Mouse (Mus musculus): ENCODE data around the gene Wscd2.

Wscd2 gene

GRCm38 (mm10) chr5:113539858-113540257, 49.7 kb downstream of the Wscd2 start:
- no peak for DNase-seq

- DNase-seq = no peak
Measured at GRCm38 (mm10) chr5:113541196-113541595, 51.1 kb downstream of the Wscd2 start.

DNA sequence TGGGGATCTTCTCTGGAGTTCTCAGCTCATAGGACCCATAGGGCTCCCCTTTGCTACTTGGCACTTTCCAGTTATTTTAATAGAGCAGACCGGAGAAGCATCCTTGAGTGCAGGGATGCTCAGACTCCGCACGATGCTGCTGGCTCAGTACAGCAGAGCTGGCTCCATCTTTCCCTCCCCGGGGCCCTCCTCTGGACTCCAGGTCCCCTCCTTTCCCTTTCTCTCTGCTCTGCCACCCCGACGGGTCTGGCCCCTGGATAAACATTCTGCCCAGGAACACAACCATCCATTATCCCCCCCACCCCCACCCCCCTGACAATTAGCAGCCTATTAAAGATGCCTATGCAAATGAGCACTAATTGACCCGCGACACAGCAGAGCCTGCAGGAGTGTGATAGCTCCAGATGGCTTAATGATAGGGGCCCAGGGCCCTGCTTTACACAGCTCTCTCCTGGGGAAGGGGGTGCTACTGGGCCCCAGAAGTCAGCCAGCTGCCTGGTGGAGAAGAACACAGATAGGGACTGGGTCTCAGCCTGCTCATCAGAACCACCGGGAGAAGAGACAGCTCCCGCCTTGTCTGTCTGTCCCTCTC, 52.8 kb downstream of the Wscd2 start:
- DNase-seq = no peak

- DNase-seq = peak; percentile 66
Measured at GRCm38 (mm10) chr5:113547949-113548700, 58.0 kb downstream of the Wscd2 start.

GRCm38 (mm10) chr5:113550249-113550648, 60.1 kb downstream of the Wscd2 start:
- no peak for DNase-seq

DNA sequence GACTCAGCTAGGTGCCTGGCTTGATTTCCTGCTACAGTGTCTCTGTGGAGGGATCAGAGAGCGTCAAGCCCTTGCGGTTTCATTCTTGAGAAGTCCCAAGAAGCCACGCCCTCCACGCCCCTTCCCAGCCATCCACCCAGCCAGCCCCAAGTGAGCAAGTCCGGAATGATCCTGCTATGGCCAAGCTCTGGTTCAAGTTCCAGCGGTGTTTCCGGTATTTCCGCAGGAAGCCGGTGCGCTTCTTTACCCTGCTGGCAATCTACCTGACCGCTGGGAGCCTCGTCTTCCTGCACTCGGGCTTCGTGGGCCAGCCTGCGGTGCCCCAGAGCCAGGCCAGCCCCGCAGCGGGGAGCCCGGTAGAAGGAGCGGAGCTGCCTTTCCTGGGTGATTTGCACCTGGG, 60.6 kb downstream of the Wscd2 start:
- DNase-seq = no peak

GRCm38 (mm10) chr5:113553402-113553897, 63.3 kb downstream of the Wscd2 start:
- DNase-seq = no peak

DNA sequence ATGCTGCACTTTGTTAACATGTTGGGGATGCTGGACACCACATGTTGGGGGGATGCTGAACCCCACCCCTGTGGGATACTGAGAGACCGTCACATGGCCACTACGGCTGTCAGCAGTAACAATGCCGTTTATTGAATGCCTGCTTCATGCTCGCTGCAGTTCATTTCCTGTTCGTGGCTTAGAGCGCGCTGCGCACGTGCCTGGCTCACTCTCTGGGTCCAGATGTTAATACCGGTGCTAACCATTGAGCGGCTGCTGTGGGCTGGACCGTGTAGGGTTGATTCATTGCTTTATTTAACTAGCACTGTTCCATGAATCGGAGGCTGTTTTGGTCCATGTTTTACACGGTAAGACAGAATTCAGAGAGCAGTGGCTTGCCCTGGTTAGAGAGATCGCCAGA, 64.0 kb downstream of the Wscd2 start:
- DNase-seq = no peak

GRCm38 (mm10) chr5:113554571-113554970, 64.4 kb downstream of the Wscd2 start:
- DNase-seq = no peak

- DNase-seq = no peak
Measured at GRCm38 (mm10) chr5:113555684-113556083, 65.6 kb downstream of the Wscd2 start.

GRCm38 (mm10) chr5:113558065-113558464, 67.9 kb downstream of the Wscd2 start:
- DNase-seq = no peak

GRCm38 (mm10) chr5:113559627-113560026, 69.5 kb downstream of the Wscd2 start:
- no peak for DNase-seq

GRCm38 (mm10) chr5:113564463-113564862, 74.3 kb downstream of the Wscd2 start:
- no peak for DNase-seq

DNA sequence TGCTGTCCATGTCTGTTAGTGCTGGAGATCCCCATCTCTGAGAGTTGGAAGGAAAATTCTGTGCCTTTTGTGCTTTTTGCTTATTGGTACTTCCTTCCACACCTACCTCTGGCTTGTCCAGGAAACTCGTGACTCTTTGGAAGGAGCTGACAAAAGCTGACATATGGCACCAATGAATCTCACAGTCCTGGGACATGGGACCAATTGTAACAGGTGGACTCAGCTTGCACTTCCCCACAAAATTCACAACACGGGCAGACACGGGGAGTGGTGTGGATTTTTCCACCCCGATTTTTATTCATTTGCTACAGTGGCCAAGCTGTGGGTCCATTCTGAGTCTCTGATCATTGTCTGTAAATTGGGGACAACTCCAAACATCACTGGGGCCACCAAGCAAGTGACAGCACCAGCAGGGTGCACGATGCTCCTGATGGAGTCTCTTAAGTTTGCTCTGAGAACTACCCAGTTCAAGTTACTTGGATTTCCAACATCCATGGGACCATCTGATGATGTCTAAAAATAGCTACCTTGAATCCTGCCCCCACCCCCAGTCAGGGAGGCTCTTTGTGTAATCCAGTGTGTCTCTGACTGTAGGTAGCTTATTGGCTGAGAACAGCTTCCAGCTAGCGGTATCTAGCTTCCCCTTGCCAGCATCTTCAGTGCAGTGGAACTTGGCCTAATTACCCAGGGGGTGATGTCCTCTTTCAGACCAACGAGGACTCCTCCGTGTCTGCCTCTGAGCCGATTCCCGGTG, 75.1 kb downstream of the Wscd2 start:
- no peak for DNase-seq

- DNase-seq = no peak
Measured at GRCm38 (mm10) chr5:113565858-113566257, 75.7 kb downstream of the Wscd2 start.

GRCm38 (mm10) chr5:113570056-113570717, 80.1 kb downstream of the Wscd2 start:
- DNase-seq = no peak

- no peak for DNase-seq
Measured at GRCm38 (mm10) chr5:113577555-113577954, 87.4 kb downstream of the Wscd2 start.

GRCm38 (mm10) chr5:113578428-113578827, 88.3 kb downstream of the Wscd2 start:
- DNase-seq = no peak

- no peak for DNase-seq
Measured at GRCm38 (mm10) chr5:113579128-113579527, 89.0 kb downstream of the Wscd2 start.

GRCm38 (mm10) chr5:113580248-113580647, 90.1 kb downstream of the Wscd2 start:
- no peak for DNase-seq

DNA sequence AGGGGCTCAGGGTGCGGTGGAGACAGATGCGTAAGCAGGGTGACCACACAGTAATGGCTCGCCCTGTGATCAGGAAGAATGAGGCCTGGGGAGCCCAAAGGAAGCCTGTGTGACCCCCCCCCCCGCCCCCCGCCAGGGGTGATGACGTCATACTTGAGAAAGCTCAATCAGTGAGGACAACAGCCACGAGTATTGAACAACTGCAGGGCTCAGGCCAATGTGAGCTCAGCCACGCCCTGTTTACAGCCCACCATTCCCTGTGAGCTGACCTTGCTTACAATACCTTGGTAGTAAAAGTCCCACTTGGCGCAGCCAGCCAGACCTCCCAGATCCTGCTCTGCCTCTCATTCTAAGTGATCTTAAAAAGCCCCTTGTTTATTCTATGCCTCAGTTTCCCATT, 90.7 kb downstream of the Wscd2 start:
- no peak for DNase-seq

- DNase-seq = no peak
Measured at GRCm38 (mm10) chr5:113583424-113584162, 93.5 kb downstream of the Wscd2 start.
